Mouse (Mus musculus): ENCODE measurements around the gene Ankrd44. TPM values are rescaled to one million over a fixed set of nuclear protein-coding genes. Genes with fewer than 3 reads are reported as not detected.
A peak's percentile ranks its signal among the peaks of the same experiment; 100 is the strongest.

Ankrd44 gene
- polyA plus RNA-seq, 1 experiment from 2014 or later, result 22.5 TPM

- no peak overlapping the region for H3K27ac ChIP-seq (ENCODE audit: low read length)
- H3K9me3 ChIP-seq (ENCODE audit: control insufficient read depth, low read depth, low read length), result no peaks in the 10 kb centered on the region
- 87% methylated on average over 3 of the region's 3 CpGs for WGBS
- no peaks in the 10 kb centered on the region for H3K4me1 ChIP-seq (ENCODE audit: control insufficient read depth, insufficient read depth, low read length)
- no peak overlapping the region for H3K4me3 ChIP-seq (ENCODE audit: low read depth, low read length)
- H3K27me3 ChIP-seq (ENCODE audit: control insufficient read depth, insufficient read depth, low read length), result no peaks in the 10 kb centered on the region
- no peaks in the 10 kb centered on the region for H3K36me3 ChIP-seq (ENCODE audit: control insufficient read depth, insufficient read depth, low read length)
- no peak overlapping the region for H3K9ac ChIP-seq (replicated peaks; ENCODE audit: low read depth, low read length)
- no peak overlapping the region for H3K4me2 ChIP-seq (replicated peaks; ENCODE audit: low read depth, low read length)
- ATAC-seq (ENCODE audit: insufficient number of reproducible peaks, insufficient read depth, low FRiP score, low read depth), result no peak
These were observed 188.7 kb downstream of the Ankrd44 start for GRCm38 (mm10) chr1:54737472-54737871.

GRCm38 (mm10) chr1:54734917-54735664, 191.1 kb downstream of the Ankrd44 start:
- Histone ChIP-seq H3K4me2 (replicated peaks; ENCODE audit: low read depth, low read length) (no peak overlapping the region), H3K27ac (ENCODE audit: low read length) (no peak overlapping the region), H3K36me3 (ENCODE audit: control insufficient read depth, insufficient read depth, low read length) (no peaks in the 10 kb centered on the region), H3K4me3 (ENCODE audit: low read depth, low read length) (no peak overlapping the region), H3K27me3 (ENCODE audit: control insufficient read depth, insufficient read depth, low read length) (no peaks in the 10 kb centered on the region), H3K9me3 (ENCODE audit: control insufficient read depth, low read depth, low read length) (no peaks in the 10 kb centered on the region), H3K4me1 (ENCODE audit: control insufficient read depth, insufficient read depth, low read length) (no peaks in the 10 kb centered on the region), H3K9ac (replicated peaks; ENCODE audit: low read depth, low read length) (no peak overlapping the region)
- 70% methylated on average over 17 of the region's 17 CpGs for whole genome bisulfite sequencing
- ATAC-seq (ENCODE audit: insufficient number of reproducible peaks, insufficient read depth, low FRiP score, low read depth), result no peak

GRCm38 (mm10) chr1:54729316-54729715, 196.9 kb downstream of the Ankrd44 start:
- ATAC-seq (ENCODE audit: insufficient number of reproducible peaks, insufficient read depth, low FRiP score, low read depth), result no peak
- Histone ChIP-seq H3K4me3 (ENCODE audit: low read depth, low read length) (no peak overlapping the region), H3K27ac (ENCODE audit: low read length) (no peak overlapping the region), H3K27me3 (ENCODE audit: control insufficient read depth, insufficient read depth, low read length) (no peaks in the 10 kb centered on the region), H3K9ac (replicated peaks; ENCODE audit: low read depth, low read length) (no peak overlapping the region), H3K4me1 (ENCODE audit: control insufficient read depth, insufficient read depth, low read length) (no peaks in the 10 kb centered on the region), H3K9me3 (ENCODE audit: control insufficient read depth, low read depth, low read length) (no peaks in the 10 kb centered on the region), H3K36me3 (ENCODE audit: control insufficient read depth, insufficient read depth, low read length) (no peaks in the 10 kb centered on the region), H3K4me2 (replicated peaks; ENCODE audit: low read depth, low read length) (no peak overlapping the region)
- 92% methylated on average over 5 of the region's 5 CpGs for WGBS

- Histone ChIP-seq H3K4me2 (replicated peaks; ENCODE audit: low read depth, low read length) (no peak overlapping the region), H3K9ac (replicated peaks; ENCODE audit: low read depth, low read length) (no peak overlapping the region), H3K27ac (ENCODE audit: low read length) (no peak overlapping the region), H3K27me3 (ENCODE audit: control insufficient read depth, insufficient read depth, low read length) (no peaks in the 10 kb centered on the region), H3K36me3 (ENCODE audit: control insufficient read depth, insufficient read depth, low read length) (no peaks in the 10 kb centered on the region), H3K4me3 (ENCODE audit: low read depth, low read length) (no peak overlapping the region), H3K4me1 (ENCODE audit: control insufficient read depth, insufficient read depth, low read length) (no peaks in the 10 kb centered on the region), H3K9me3 (ENCODE audit: control insufficient read depth, low read depth, low read length) (no peaks in the 10 kb centered on the region)
- WGBS, result 52% methylated on average over 2 of the region's 2 CpGs
- no peak for ATAC-seq (ENCODE audit: insufficient number of reproducible peaks, insufficient read depth, low FRiP score, low read depth)
These were observed 199.6 kb downstream of the Ankrd44 start for GRCm38 (mm10) chr1:54726555-54726954.

- peaks cover 5% of the 10 kb centered on the region; the same call in 1 of the 2 replicates for H3K4me1 ChIP-seq (ENCODE audit: control insufficient read depth, insufficient read depth, low read length)
- H3K9me3 ChIP-seq (ENCODE audit: control insufficient read depth, low read depth, low read length), result no peaks in the 10 kb centered on the region
- H3K4me2 ChIP-seq (replicated peaks; ENCODE audit: low read depth, low read length), result no peak overlapping the region
- H3K36me3 ChIP-seq (ENCODE audit: control insufficient read depth, insufficient read depth, low read length), result no peaks in the 10 kb centered on the region
- no peak overlapping the region for H3K4me3 ChIP-seq (ENCODE audit: low read depth, low read length)
- no peaks in the 10 kb centered on the region for H3K27me3 ChIP-seq (ENCODE audit: control insufficient read depth, insufficient read depth, low read length)
- WGBS, result 92% methylated on average over 6 of the region's 6 CpGs
- H3K9ac ChIP-seq (replicated peaks; ENCODE audit: low read depth, low read length), result no peak overlapping the region
- ATAC-seq (ENCODE audit: insufficient number of reproducible peaks, insufficient read depth, low FRiP score, low read depth), result no peak
- H3K27ac ChIP-seq (ENCODE audit: low read length), result no peak overlapping the region
These were observed 209.3 kb downstream of the Ankrd44 start for GRCm38 (mm10) chr1:54716921-54717320.

- 59% methylated on average over 8 of the region's 8 CpGs for WGBS
- H3K27ac ChIP-seq (ENCODE audit: low read length), result no peak overlapping the region
- H3K4me3 ChIP-seq (ENCODE audit: low read depth, low read length), result no peak overlapping the region
- H3K4me2 ChIP-seq (replicated peaks; ENCODE audit: low read depth, low read length), result no peak overlapping the region
- no peak overlapping the region for H3K9ac ChIP-seq (replicated peaks; ENCODE audit: low read depth, low read length)
- H3K27me3 ChIP-seq (ENCODE audit: control insufficient read depth, insufficient read depth, low read length), result no peaks in the 10 kb centered on the region
- no peaks in the 10 kb centered on the region for H3K9me3 ChIP-seq (ENCODE audit: control insufficient read depth, low read depth, low read length)
- no peaks in the 10 kb centered on the region for H3K36me3 ChIP-seq (ENCODE audit: control insufficient read depth, insufficient read depth, low read length)
- no peak for ATAC-seq (ENCODE audit: insufficient number of reproducible peaks, insufficient read depth, low FRiP score, low read depth)
- peaks cover 5% of the 10 kb centered on the region; the same call in 1 of the 2 replicates for H3K4me1 ChIP-seq (ENCODE audit: control insufficient read depth, insufficient read depth, low read length)
These were observed 211.0 kb downstream of the Ankrd44 start for GRCm38 (mm10) chr1:54715061-54715760.

GRCm38 (mm10) chr1:54713231-54714173, 212.7 kb downstream of the Ankrd44 start:
- Histone ChIP-seq H3K4me1 (ENCODE audit: control insufficient read depth, insufficient read depth, low read length) (peaks cover 5% of the 10 kb centered on the region; the same call in 1 of the 2 replicates), H3K36me3 (ENCODE audit: control insufficient read depth, insufficient read depth, low read length) (no peaks in the 10 kb centered on the region), H3K9me3 (ENCODE audit: control insufficient read depth, low read depth, low read length) (no peaks in the 10 kb centered on the region), H3K4me2 (replicated peaks; ENCODE audit: low read depth, low read length) (no peak overlapping the region), H3K4me3 (ENCODE audit: low read depth, low read length) (no peak overlapping the region), H3K27ac (ENCODE audit: low read length) (no peak overlapping the region), H3K9ac (replicated peaks; ENCODE audit: low read depth, low read length) (no peak overlapping the region), H3K27me3 (ENCODE audit: control insufficient read depth, insufficient read depth, low read length) (no peaks in the 10 kb centered on the region)
- WGBS, result 36% methylated on average over 11 of the region's 11 CpGs
- peak; percentile 76; the same call in 1 of the 2 replicates for ATAC-seq (ENCODE audit: insufficient number of reproducible peaks, insufficient read depth, low FRiP score, low read depth)

GRCm38 (mm10) chr1:54711568-54711967, 214.6 kb downstream of the Ankrd44 start:
- Histone ChIP-seq H3K4me1 (ENCODE audit: control insufficient read depth, insufficient read depth, low read length) (peaks cover 5% of the 10 kb centered on the region; the same call in 1 of the 2 replicates), H3K9me3 (ENCODE audit: control insufficient read depth, low read depth, low read length) (no peaks in the 10 kb centered on the region), H3K27me3 (ENCODE audit: control insufficient read depth, insufficient read depth, low read length) (no peaks in the 10 kb centered on the region), H3K9ac (replicated peaks; ENCODE audit: low read depth, low read length) (no peak overlapping the region), H3K4me3 (ENCODE audit: low read depth, low read length) (no peak overlapping the region), H3K4me2 (replicated peaks; ENCODE audit: low read depth, low read length) (no peak overlapping the region), H3K27ac (ENCODE audit: low read length) (no peak overlapping the region), H3K36me3 (ENCODE audit: control insufficient read depth, insufficient read depth, low read length) (no peaks in the 10 kb centered on the region)
- ATAC-seq (ENCODE audit: insufficient number of reproducible peaks, insufficient read depth, low FRiP score, low read depth), result no peak
- WGBS, result 94% methylated on average over 3 of the region's 3 CpGs

All from stomach, embryonic 14.5 days (tissue).